ENCODE assay signal across 18 mouse cellular contexts in genomic region chr14:26981494-26982149, GRCm38 (mm10). TPM values are rescaled to one million over a fixed set of nuclear protein-coding genes. Genes with fewer than 3 reads are reported as not detected.
DNase-seq lines count a peak whose midpoint lies in the region; ATAC-seq and TF ChIP-seq lines count a peak whose summit lies in the region.
"Had no signal": no experiment of that assay in that cellular context is flagged by ENCODE, and none has a peak within 500 bp of the region (broad histone marks: within the 10 kb centered on the region; RNA-seq: fewer than 3 reads in every experiment).

No protein-coding gene starts in this region.

- DNase-seq in kidney, adult 8-10 months: peak; percentile 28
- DNase-seq in testis, postnatal 10 days (ENCODE audit: low spot score): no peak
- peak; percentile 47 for DNase-seq in ZHBTc4 (ENCODE audit: low read depth, low spot score)
- DNase-seq in B cell, adult 2 months: no peak
- no peak for DNase-seq in adrenal gland, postnatal 14 days
- DNase-seq: cerebellum, adult 9-11 months; right cerebral cortex, postnatal 4 days had no signal

- H3K4me1 ChIP-seq in kidney, embryonic 16.5 days (ENCODE audit: insufficient read depth, low read length): peaks cover 6% of the 10 kb centered on the region
- H3K4me1 ChIP-seq in testis, adult 2 months (ENCODE audit: control insufficient read depth, insufficient read depth, low read length): peaks cover 12% of the 10 kb centered on the region
- H3K4me1 ChIP-seq: forebrain, embryonic 13.5 days had no signal

- no peak overlapping the region for H3K27ac ChIP-seq in kidney, embryonic 16.5 days (ENCODE audit: low read length)
- no peak overlapping the region for H3K27ac ChIP-seq in testis, adult 2 months (ENCODE audit: control insufficient read depth, insufficient read depth, low read depth, low read length)
- H3K27ac ChIP-seq: forebrain, embryonic 13.5 days; limb, embryonic 15.5 days had no signal

- H3K9ac ChIP-seq in kidney, embryonic 16.5 days (replicated peaks; ENCODE audit: low read length): no peak overlapping the region
- H3K9ac ChIP-seq: forebrain, embryonic 13.5 days; limb, embryonic 15.5 days had no signal

- H3K4me2 ChIP-seq in kidney, embryonic 16.5 days (replicated peaks; ENCODE audit: low read depth, low read length): no peak overlapping the region
- H3K4me2 ChIP-seq: forebrain, embryonic 13.5 days; limb, embryonic 15.5 days had no signal

- TF ChIP-seq CTCF in testis, adult 2 months (IDR thresholded peaks at IDR 0.05; ENCODE audit: control insufficient read depth, insufficient read depth, insufficient replicate concordance, low read depth, low read length): no peak

- H3K36me3 ChIP-seq in kidney, embryonic 16.5 days (ENCODE audit: insufficient read depth, low read length): no peaks in the 10 kb centered on the region
- no peaks in the 10 kb centered on the region for H3K36me3 ChIP-seq in testis, adult 2 months (ENCODE audit: control insufficient read depth, insufficient read depth, low read length)
- H3K36me3 ChIP-seq: limb, embryonic 15.5 days had no signal

- 75% methylated on average over 5 of the region's 5 CpGs for WGBS in kidney, embryonic 16.5 days

- peaks cover 8% of the 10 kb centered on the region for H3K9me3 ChIP-seq in kidney, embryonic 16.5 days (ENCODE audit: low read length)

- no peak for ATAC-seq in kidney, embryonic 16.5 days (ENCODE audit: low FRiP score, low TSS enrichment)
- ATAC-seq: forebrain, embryonic 13.5 days had no signal

- peak; percentile 59; the same call in 1 of the 2 replicates for TF ChIP-seq POLR2A in testis, adult 2 months (IDR thresholded peaks at IDR 0.05; ENCODE audit: control insufficient read depth, low read depth, low read length)

- H3K27me3 ChIP-seq in kidney, embryonic 16.5 days (ENCODE audit: insufficient read depth, low read length): no peaks in the 10 kb centered on the region
- no peaks in the 10 kb centered on the region for H3K27me3 ChIP-seq in testis, adult 2 months (ENCODE audit: control insufficient read depth, insufficient read depth, low read length)
- H3K27me3 ChIP-seq: limb, embryonic 15.5 days had no signal

- H3K4me3 ChIP-seq in kidney, embryonic 16.5 days (ENCODE audit: low read length): no peak overlapping the region
- peak overlapping the region; percentile 87 for H3K4me3 ChIP-seq in testis, adult 2 months (ENCODE audit: control insufficient read depth, low read depth, low read length)
- H3K4me3 ChIP-seq: forebrain, embryonic 13.5 days; limb, embryonic 15.5 days had no signal

RNA-seq across cellular contexts. Expression of gene Appl1, which starts 10.6 kb away (rescaled TPM):
- polyA plus RNA-seq in kidney, embryonic 16.5 days (2015; fragmentation: Nextera tagmentation; extraction: Ambion mirVana): 31.3 and 32.1 TPM in 2 replicates
- polyA plus RNA-seq in testis, adult 2 months (2012; rRNA removed): 3.8 and 4.9 TPM in 2 replicates
- total RNA-seq in adrenal gland, postnatal 14 days (2021): 29.7 and 31.5 TPM in 2 replicates

RNA-seq across cellular contexts. Expression of gene Hesx1, which starts 12.6 kb away (rescaled TPM):
- polyA plus RNA-seq in kidney, embryonic 16.5 days (2015; fragmentation: Nextera tagmentation; extraction: Ambion mirVana): 0.65 and 0.90 TPM in 2 replicates
- polyA plus RNA-seq in testis, adult 2 months (2012; rRNA removed): not detected in 2 replicates
- total RNA-seq in adrenal gland, postnatal 14 days (2021): not detected in 2 replicates
- total RNA-seq: heart, adult 8-10 months; heart, postnatal 25 days; left cerebral cortex, postnatal 14 days; megakaryocyte-erythroid progenitor cell, adult 5-6 weeks; monocyte, adult 5-6 weeks had no signal
- polyA plus RNA-seq: forebrain, embryonic 13.5 days; limb, embryonic 15.5 days; lung, embryonic 16.5 days; neural tube, embryonic 14.5 days had no signal

RNA-seq across cellular contexts. Expression of gene Il17rd, which starts 57.1 kb away (rescaled TPM):
- 5.4 and 6.3 TPM in 2 replicates for polyA plus RNA-seq in kidney, embryonic 16.5 days (2015; fragmentation: Nextera tagmentation; extraction: Ambion mirVana)
- 5.4 and 6.4 TPM in 2 replicates for polyA plus RNA-seq in testis, adult 2 months (2012; rRNA removed)
- total RNA-seq in adrenal gland, postnatal 14 days (2021): 3.6 and 5.2 TPM in 2 replicates

Comparison
In these comparisons a context has a peak if more than half of its experiments do, and no peak if none do; other contexts are left out.
1. DNase-seq: peak in kidney, adult 8-10 months (2 of 2) and ZHBTc4 (single experiment); none in testis, postnatal 10 days (single experiment), B cell, adult 2 months (0 of 2) and adrenal gland, postnatal 14 days (single experiment).